Mouse (Mus musculus) large intestine, adult 2 months (tissue): ENCODE data around the gene Fcamr. TPM values are rescaled to one million over a fixed set of nuclear protein-coding genes. Genes with fewer than 3 reads are reported as not detected.
A peak's percentile ranks its signal among the peaks of the same experiment; 100 is the strongest.

Source experiments
- DNase-seq: peaks from one replicate; pipeline ENCODE4 v3.0.0-alpha.2; 2012; ENCODE audit warnings: low read depth, low spot score
- WGBS: fragments of 180-500 bp; shearing (Covaris S2); methylation state at CpG from one replicate; pipeline ENCODE4 v1.1.7; 2018; 5-methylcytosine and 5-hydroxymethylcytosine counted together
- polyA plus RNA-seq: library from polyadenylated mRNA; depleted of rRNA; stranded (reverse); fragments of >200 nt; gene quantifications from 2 replicates; pipeline ENCODE4 v1.2.3, GENCODE M21; 2012; rRNA removed

Gene Fcamr
- 1.7 and 2.3 TPM in 2 replicates for polyA plus RNA-seq

DNA sequence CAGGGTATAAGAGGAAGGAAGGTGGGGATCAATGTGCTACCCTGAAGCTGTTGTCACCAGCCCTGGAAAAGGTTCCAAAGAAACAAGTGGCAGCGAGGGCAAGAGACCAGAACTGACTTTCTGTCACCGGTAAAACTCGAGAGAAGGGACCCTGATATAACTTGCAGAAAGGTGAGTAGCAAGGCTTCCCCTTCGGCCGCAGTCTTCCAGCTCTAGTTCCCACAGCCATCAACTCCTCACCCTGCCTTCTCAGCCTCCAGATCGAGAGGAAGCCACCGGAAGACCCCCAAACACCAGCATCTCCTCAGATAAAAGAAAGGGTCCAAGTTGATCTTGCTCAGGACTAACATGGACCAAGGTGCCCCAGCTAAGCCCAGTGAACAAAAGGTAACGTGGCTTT is at the start of gene Fcamr:
TSS of gene Fcamr (plus strand) at position 301 of the 400 bp plus-strand sequence.
- no peak for DNase-seq
- WGBS, result 91% methylated on average over 8 of the region's 8 CpGs

GRCm38 (mm10) chr1:130759689-130760088 is 41.0 kb upstream of the Fcamr start:
- no peak for DNase-seq
- WGBS, result 57% methylated on average over 9 of the region's 9 CpGs

- DNase-seq, result no peak
- WGBS, result 19% methylated on average over 1 of the region's 1 CpGs
Observed at GRCm38 (mm10) chr1:130761597-130761996, 39.1 kb upstream of the Fcamr start.

GRCm38 (mm10) chr1:130762045-130762760 is 38.5 kb upstream of the Fcamr start:
- WGBS, result 41% methylated on average over 3 of the region's 3 CpGs
- DNase-seq, result no peak

GRCm38 (mm10) chr1:130764027-130764461 is 36.7 kb upstream of the Fcamr start:
- peak; percentile 82 for DNase-seq
- WGBS, result 24% methylated on average over 12 of the region's 12 CpGs

GRCm38 (mm10) chr1:130767066-130767465 is 33.6 kb upstream of the Fcamr start:
- WGBS, result 70% methylated on average over 5 of the region's 5 CpGs
- DNase-seq, result no peak

- WGBS, result 94% methylated on average over 2 of the region's 2 CpGs
- DNase-seq, result no peak
Observed at GRCm38 (mm10) chr1:130769925-130770324, 30.8 kb upstream of the Fcamr start.

DNA sequence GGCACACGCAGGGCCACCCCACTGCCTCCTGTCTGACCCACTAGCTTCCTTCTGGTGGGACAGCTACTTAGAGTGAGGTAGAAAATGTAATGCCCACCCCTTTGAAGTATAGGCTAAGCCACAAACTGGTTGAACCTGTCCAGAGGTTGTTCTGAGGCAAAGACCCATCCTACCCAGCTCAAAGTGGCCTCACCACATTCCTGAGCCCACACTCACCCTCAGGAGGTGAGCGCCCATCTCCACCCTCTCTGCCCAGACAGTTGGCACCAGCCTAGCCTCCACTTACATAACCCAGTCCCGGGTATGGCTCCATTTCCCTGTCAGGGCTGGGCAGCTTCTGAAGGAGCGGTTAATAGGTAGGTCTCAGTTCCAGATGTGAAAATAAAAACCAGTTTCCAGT is 30.2 kb upstream of the Fcamr start:
- no peak for DNase-seq
- WGBS, result 39% methylated on average over 4 of the region's 4 CpGs

- 41% methylated on average over 3 of the region's 3 CpGs for WGBS
- no peak for DNase-seq
Observed at GRCm38 (mm10) chr1:130770981-130771494, 29.7 kb upstream of the Fcamr start.

GRCm38 (mm10) chr1:130775234-130775633 is 25.5 kb upstream of the Fcamr start:
- no peak for DNase-seq

GRCm38 (mm10) chr1:130775691-130776331 is 24.9 kb upstream of the Fcamr start:
- 73% methylated on average over 7 of the region's 7 CpGs for WGBS
- DNase-seq, result no peak

More at GRCm38 (mm10) chr1:130775234-130775633, 25.5 kb upstream of the Fcamr start:
- 89% methylated on average over 2 of the region's 2 CpGs for WGBS

GRCm38 (mm10) chr1:130776645-130777044 is 24.1 kb upstream of the Fcamr start:
- WGBS, result 76% methylated on average over 1 of the region's 1 CpGs
- no peak for DNase-seq

GRCm38 (mm10) chr1:130779867-130780266 is 20.8 kb upstream of the Fcamr start:
- 92% methylated on average over 3 of the region's 3 CpGs for WGBS
- no peak for DNase-seq

DNA sequence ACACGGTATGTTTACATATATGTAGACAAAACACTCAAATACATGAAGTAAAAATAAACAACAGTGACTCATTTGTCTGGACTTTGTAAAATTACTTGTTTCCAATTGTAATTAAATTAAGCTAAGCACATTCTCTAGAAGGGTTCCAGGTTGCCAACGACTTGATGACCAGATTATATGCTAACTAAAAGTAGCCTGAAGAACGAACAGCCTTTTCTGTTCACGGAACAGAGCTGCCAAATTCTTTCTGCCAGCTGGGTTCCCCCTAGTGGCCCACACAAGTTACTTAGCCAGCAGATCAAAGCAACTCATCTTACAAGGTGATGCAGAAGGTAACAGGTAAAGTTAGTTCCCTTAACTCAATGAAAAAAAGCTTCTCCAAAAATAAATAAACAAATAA is 16.6 kb upstream of the Fcamr start:
- no peak for DNase-seq
- WGBS, result 4% methylated on average over 4 of the region's 4 CpGs

GRCm38 (mm10) chr1:130787001-130787400 is 13.7 kb upstream of the Fcamr start:
- WGBS, result 26% methylated on average over 4 of the region's 4 CpGs
- no peak for DNase-seq

GRCm38 (mm10) chr1:130789512-130790451 is 10.9 kb upstream of the Fcamr start:
- 76% methylated on average over 3 of the region's 3 CpGs for WGBS

DNA sequence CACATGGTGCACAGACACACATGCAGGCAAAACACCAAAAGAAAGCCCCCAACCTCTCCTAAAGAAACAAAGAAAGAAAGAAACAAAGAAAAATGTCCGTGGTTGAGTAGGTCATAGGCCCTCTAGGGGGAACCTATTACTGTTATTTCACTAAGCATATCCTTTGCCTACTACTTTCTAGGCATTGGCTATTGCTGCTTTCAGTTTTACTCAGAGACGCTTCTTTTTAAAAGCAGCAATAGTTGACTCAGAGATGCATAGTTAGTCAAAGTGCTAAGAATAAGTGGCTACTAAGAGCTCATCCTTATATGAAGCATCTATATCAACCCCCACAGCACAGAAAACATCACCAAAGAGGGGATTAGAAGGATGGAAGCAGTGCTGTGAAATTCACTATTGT is 5.4 kb upstream of the Fcamr start:
- WGBS, result 75% methylated on average over 2 of the region's 2 CpGs

More at GRCm38 (mm10) chr1:130789512-130790451, 10.9 kb upstream of the Fcamr start:
- no peak for DNase-seq

GRCm38 (mm10) chr1:130796967-130797684 is 3.6 kb upstream of the Fcamr start:
- WGBS, result 38% methylated on average over 8 of the region's 8 CpGs
- DNase-seq, result peak; percentile 78

More for the DNA sequence above, 5.4 kb upstream of the Fcamr start:
- no peak for DNase-seq

DNA sequence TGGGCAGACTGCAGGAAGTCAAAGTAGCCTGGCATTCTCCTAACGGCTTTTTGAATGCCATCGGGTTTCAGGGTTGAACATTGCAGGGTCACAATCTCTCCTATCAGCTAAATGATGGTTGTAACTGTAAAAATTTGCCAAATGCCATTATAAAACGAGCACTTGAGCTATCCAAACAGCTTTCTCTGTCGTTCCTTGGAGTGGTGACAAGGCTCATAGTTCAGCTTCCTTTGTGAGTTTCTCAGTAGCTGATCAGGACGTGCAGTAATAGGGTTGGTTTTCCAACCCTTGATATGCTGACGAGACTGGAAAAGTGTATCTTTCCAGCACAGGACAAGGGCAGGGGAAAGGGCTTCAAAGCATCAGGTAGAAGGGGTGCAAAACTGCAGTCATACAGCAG is 2.7 kb upstream of the Fcamr start:
- WGBS, result 12% methylated on average over 6 of the region's 6 CpGs

More for the DNA sequence above, 2.7 kb upstream of the Fcamr start:
- DNase-seq, result peak; percentile 85
